ENCODE assay signal across 8 mouse cellular contexts in the genomic region with DNA sequence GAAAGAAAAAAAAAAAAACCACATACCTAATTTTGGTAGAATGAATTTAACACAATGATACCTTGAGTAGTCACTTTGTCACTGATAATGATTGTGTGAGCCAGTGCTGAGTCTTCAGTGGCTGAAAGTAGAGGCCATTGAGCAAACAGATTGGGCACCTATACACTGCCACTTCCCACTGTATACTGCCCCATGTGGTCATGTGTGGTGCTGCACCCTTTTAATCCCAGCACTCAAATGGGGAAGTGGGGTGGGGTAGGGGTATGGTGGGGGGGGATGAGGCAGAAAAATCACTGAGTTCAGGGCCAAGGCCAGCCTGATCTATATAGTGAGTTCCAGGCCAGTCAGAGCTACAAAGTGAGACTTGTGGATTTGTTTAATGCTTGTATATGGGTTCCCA. TPM values are rescaled to one million over a fixed set of nuclear protein-coding genes. Genes with fewer than 3 reads are reported as not detected.
A peak's percentile ranks its signal among the peaks of the same experiment; 100 is the strongest.
DNase-seq lines count a peak whose midpoint lies in the region; ATAC-seq and TF ChIP-seq lines count a peak whose summit lies in the region.

No protein-coding gene starts in this region.

- H3K4me1 ChIP-seq in forebrain, embryonic 15.5 days, result no peaks in the 10 kb centered on the region
- no peaks in the 10 kb centered on the region for H3K4me1 ChIP-seq in forebrain, embryonic 16.5 days (replicated peaks; ENCODE audit: control insufficient read depth, insufficient read depth, low read length)
- H3K4me1 ChIP-seq in embryonic fibroblast, embryonic 13.5 days (ENCODE audit: control insufficient read depth, insufficient read depth, low read length), result no peaks in the 10 kb centered on the region

- no peak overlapping the region for H3K27ac ChIP-seq in forebrain, embryonic 15.5 days (replicated peaks)
- H3K27ac ChIP-seq in forebrain, embryonic 16.5 days (ENCODE audit: low read length), result no peak overlapping the region
- H3K27ac ChIP-seq in embryonic fibroblast, embryonic 13.5 days (ENCODE audit: insufficient read depth, low read length), result no peak overlapping the region

- no peak for TF ChIP-seq POLR2A in embryonic fibroblast, embryonic 13.5 days (IDR thresholded peaks at IDR 0.05; ENCODE audit: low read depth, low read length)

- no peak overlapping the region for H3K4me2 ChIP-seq in forebrain, embryonic 15.5 days (replicated peaks)
- H3K4me2 ChIP-seq in forebrain, embryonic 16.5 days (ENCODE audit: low read length), result no peak overlapping the region

- peak; percentile 45; the same call in 1 of the 2 replicates for TF ChIP-seq CTCF in embryonic fibroblast, embryonic 13.5 days (IDR thresholded peaks at IDR 0.05; ENCODE audit: borderline replicate concordance, insufficient read depth, low read length)

- no peak overlapping the region for H3K4me3 ChIP-seq in forebrain, embryonic 15.5 days
- no peak overlapping the region for H3K4me3 ChIP-seq in forebrain, embryonic 16.5 days (replicated peaks; ENCODE audit: low read length)
- H3K4me3 ChIP-seq in embryonic fibroblast, embryonic 13.5 days (ENCODE audit: insufficient read depth, low read length), result no peak overlapping the region

- H3K9me3 ChIP-seq in forebrain, embryonic 15.5 days, result no peaks in the 10 kb centered on the region
- H3K9me3 ChIP-seq in forebrain, embryonic 16.5 days (ENCODE audit: control insufficient read depth, low read length), result no peaks in the 10 kb centered on the region

- peak; percentile 27 for DNase-seq in ovary, postnatal 14 days (ENCODE audit: low spot score)
- DNase-seq in ovary, postnatal 10 days (ENCODE audit: low spot score), result no peak
- peak; percentile 51 for DNase-seq in lung, postnatal 36 days
- DNase-seq in thymus, postnatal 0 days (ENCODE audit: low spot score), result peak; percentile 64
- no peak for DNase-seq in gastrocnemius, adult 8-10 months (ENCODE audit: low spot score in 2 of 2)

- 0 out of 2 replicates have a peak, but pooled peaks have one; percentile 51 for ATAC-seq in forebrain, embryonic 15.5 days (replicated peaks)
- no peak for ATAC-seq in forebrain, embryonic 16.5 days

- H3K9ac ChIP-seq in forebrain, embryonic 15.5 days (replicated peaks), result no peak overlapping the region
- no peak overlapping the region for H3K9ac ChIP-seq in forebrain, embryonic 16.5 days (replicated peaks; ENCODE audit: low read depth, low read length)

- H3K36me3 ChIP-seq in forebrain, embryonic 15.5 days, result peaks cover 28% of the 10 kb centered on the region
- H3K36me3 ChIP-seq in forebrain, embryonic 16.5 days (ENCODE audit: control insufficient read depth, insufficient read depth), result peaks cover 2% of the 10 kb centered on the region; the same call in 1 of the 2 replicates

- H3K27me3 ChIP-seq in forebrain, embryonic 15.5 days, result no peaks in the 10 kb centered on the region
- H3K27me3 ChIP-seq in forebrain, embryonic 16.5 days (replicated peaks; ENCODE audit: control insufficient read depth, insufficient read depth, low read length), result no peaks in the 10 kb centered on the region

RNA-seq across cellular contexts. Expression of a gene that starts 8.2 kb away (rescaled TPM):
- 4.7 and 5.2 TPM in 2 replicates for polyA plus RNA-seq in forebrain, embryonic 15.5 days (2015; fragmentation: Nextera tagmentation; extraction: Ambion mirVana)
- polyA plus RNA-seq in forebrain, embryonic 16.5 days (2015; fragmentation: Nextera tagmentation; extraction: Ambion mirVana), result 3.9 and 4.5 TPM in 2 replicates
- polyA plus RNA-seq in embryonic fibroblast, embryonic 13.5 days (2011; ENCODE audit: insufficient read length, low read depth, missing spikeins), result 1.3 and 2.2 TPM in 2 replicates
- 0.39 and 0.48 TPM in 2 replicates for polyA plus RNA-seq in thymus, postnatal 0 days (2015; fragmentation: Nextera tagmentation; extraction: Ambion mirVana)
- total RNA-seq in gastrocnemius, adult 8-10 months (2022), result 1 to 10 TPM in 1 of 4 experiments, under 1 TPM in 3; 0.27 to 1.1 (median 0.84) TPM

RNA-seq across cellular contexts. Expression of a gene that starts 8.4 kb away (rescaled TPM):
- 116 and 124 TPM in 2 replicates for polyA plus RNA-seq in forebrain, embryonic 15.5 days (2015; fragmentation: Nextera tagmentation; extraction: Ambion mirVana)
- 116 and 117 TPM in 2 replicates for polyA plus RNA-seq in forebrain, embryonic 16.5 days (2015; fragmentation: Nextera tagmentation; extraction: Ambion mirVana)
- 16.2 and 19.9 TPM in 2 replicates for polyA plus RNA-seq in embryonic fibroblast, embryonic 13.5 days (2011; ENCODE audit: insufficient read length, low read depth, missing spikeins)
- 57.0 and 57.5 TPM in 2 replicates for polyA plus RNA-seq in thymus, postnatal 0 days (2015; fragmentation: Nextera tagmentation; extraction: Ambion mirVana)
- 10 to 100 TPM; 14.1 to 15.8 (median 14.4) TPM for total RNA-seq in gastrocnemius, adult 8-10 months (2022)

RNA-seq across cellular contexts. Expression of a gene that starts 20.1 kb away (rescaled TPM):
- polyA plus RNA-seq in forebrain, embryonic 15.5 days (2015; fragmentation: Nextera tagmentation; extraction: Ambion mirVana), result 264 and 266 TPM in 2 replicates
- polyA plus RNA-seq in forebrain, embryonic 16.5 days (2015; fragmentation: Nextera tagmentation; extraction: Ambion mirVana), result 249 and 262 TPM in 2 replicates
- 131 and 148 TPM in 2 replicates for polyA plus RNA-seq in embryonic fibroblast, embryonic 13.5 days (2011; ENCODE audit: insufficient read length, low read depth, missing spikeins)
- 280 and 287 TPM in 2 replicates for polyA plus RNA-seq in thymus, postnatal 0 days (2015; fragmentation: Nextera tagmentation; extraction: Ambion mirVana)
- 10 to 100 TPM; 56.0 to 62.6 (median 58.7) TPM for total RNA-seq in gastrocnemius, adult 8-10 months (2022)

RNA-seq across cellular contexts. Expression of a gene that starts 37.1 kb away (rescaled TPM):
- polyA plus RNA-seq in forebrain, embryonic 15.5 days (2015; fragmentation: Nextera tagmentation; extraction: Ambion mirVana), result 23.3 and 26.8 TPM in 2 replicates
- polyA plus RNA-seq in forebrain, embryonic 16.5 days (2015; fragmentation: Nextera tagmentation; extraction: Ambion mirVana), result 24.5 and 25.2 TPM in 2 replicates
- 28.4 and 32.0 TPM in 2 replicates for polyA plus RNA-seq in embryonic fibroblast, embryonic 13.5 days (2011; ENCODE audit: insufficient read length, low read depth, missing spikeins)
- polyA plus RNA-seq in thymus, postnatal 0 days (2015; fragmentation: Nextera tagmentation; extraction: Ambion mirVana), result 15.5 and 16.3 TPM in 2 replicates
- total RNA-seq in gastrocnemius, adult 8-10 months (2022), result 10 to 100 TPM; 10.2 to 18.0 (median 13.5) TPM

RNA-seq across cellular contexts. Expression of a gene that starts 40.1 kb away (rescaled TPM):
- polyA plus RNA-seq in forebrain, embryonic 15.5 days (2015; fragmentation: Nextera tagmentation; extraction: Ambion mirVana), result 53.9 and 58.0 TPM in 2 replicates
- polyA plus RNA-seq in forebrain, embryonic 16.5 days (2015; fragmentation: Nextera tagmentation; extraction: Ambion mirVana), result 55.7 and 56.5 TPM in 2 replicates
- 18.6 and 25.3 TPM in 2 replicates for polyA plus RNA-seq in embryonic fibroblast, embryonic 13.5 days (2011; ENCODE audit: insufficient read length, low read depth, missing spikeins)
- polyA plus RNA-seq in thymus, postnatal 0 days (2015; fragmentation: Nextera tagmentation; extraction: Ambion mirVana), result 38.7 and 41.3 TPM in 2 replicates
- total RNA-seq in gastrocnemius, adult 8-10 months (2022), result 10 to 100 TPM; 21.8 to 29.7 (median 24.0) TPM

Comparison
In these comparisons a context has a peak if more than half of its experiments do, and no peak if none do; other contexts are left out.
1. DNase-seq: peak in ovary, postnatal 14 days (single experiment), lung, postnatal 36 days (single experiment) and thymus, postnatal 0 days (single experiment); none in ovary, postnatal 10 days (single experiment) and gastrocnemius, adult 8-10 months (0 of 2).